Mouse (Mus musculus): ENCODE measurements around the gene Ptafr. TPM values are rescaled to one million over a fixed set of nuclear protein-coding genes. Genes with fewer than 3 reads are reported as not detected.
"Not testable (repeated sequence)": the region's sequence is repeated elsewhere in the genome, so short reads cannot be mapped to it uniquely, and the experiment has no call there.

Gene Ptafr
- polyA plus RNA-seq, 1 experiment from 2014 or later = 1.0 TPM

DNA sequence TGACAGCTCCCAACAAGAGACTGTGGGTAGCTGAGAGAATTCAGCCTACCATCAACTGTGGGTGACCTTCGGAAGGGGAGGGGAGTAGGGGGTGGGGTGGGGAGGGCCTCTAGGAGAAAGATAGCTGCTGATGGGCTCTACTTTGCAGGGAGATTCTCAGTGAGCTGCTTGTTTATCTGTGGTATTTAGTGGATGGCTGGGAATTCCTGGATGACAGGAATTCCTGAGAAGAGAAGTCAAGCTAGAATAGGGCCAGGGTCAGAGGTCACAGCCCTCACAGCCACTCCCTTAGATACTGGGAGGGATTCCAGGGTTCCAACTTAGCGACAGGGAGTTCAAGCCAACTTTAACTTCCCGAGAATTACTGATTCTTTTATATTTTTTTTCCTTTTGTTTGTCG is 30.3 kb downstream of the Ptafr start:
- Histone ChIP-seq H3K9ac (ENCODE audit: low read length) (no peak overlapping the region), H3K27ac (ENCODE audit: low read length) (no peak overlapping the region), H3K4me2 (ENCODE audit: low read depth, low read length) (no peak overlapping the region), H3K4me1 (ENCODE audit: control insufficient read depth, insufficient read depth, low read length) (no peaks in the 10 kb centered on the region), H3K9me3 (replicated peaks; ENCODE audit: control insufficient read depth, low read length) (no peaks in the 10 kb centered on the region), H3K27me3 (ENCODE audit: control insufficient read depth, insufficient read depth, low read length) (no peaks in the 10 kb centered on the region), H3K4me3 (replicated peaks; ENCODE audit: low read length) (no peak overlapping the region), H3K36me3 (ENCODE audit: control insufficient read depth, insufficient read depth, low read length) (no peaks in the 10 kb centered on the region)
- WGBS = 31% methylated on average over 4 of the region's 4 CpGs
- ATAC-seq (ENCODE audit: insufficient read depth, low FRiP score) = no peak

DNA sequence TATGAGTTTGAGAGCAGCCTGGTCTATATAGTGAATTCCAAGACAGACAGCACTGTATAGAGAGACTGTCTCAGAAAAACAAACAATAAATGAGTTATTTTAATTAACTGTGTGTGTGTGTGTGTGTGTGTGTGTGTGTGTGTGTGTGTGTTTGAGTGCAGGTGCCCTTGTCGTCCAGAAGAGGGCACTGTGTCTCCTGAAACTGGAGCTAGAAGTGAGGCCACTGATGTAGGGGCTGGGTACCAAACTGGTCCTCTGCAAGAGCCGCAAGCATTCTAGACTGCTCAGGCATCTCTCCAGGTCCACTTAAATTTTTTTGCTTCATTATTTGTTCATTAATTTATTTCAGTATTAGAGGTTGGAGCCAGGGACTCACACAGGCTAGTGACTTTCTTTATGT is 35.0 kb downstream of the Ptafr start:
- H3K27me3 ChIP-seq (ENCODE audit: control insufficient read depth, insufficient read depth, low read length) = no peaks in the 10 kb centered on the region
- WGBS = 91% methylated on average over 2 of the region's 2 CpGs
- no peak overlapping the region for H3K4me2 ChIP-seq (ENCODE audit: low read depth, low read length)
- no peak for ATAC-seq (ENCODE audit: insufficient read depth, low FRiP score)
- no peaks in the 10 kb centered on the region for H3K36me3 ChIP-seq (ENCODE audit: control insufficient read depth, insufficient read depth, low read length)
- no peaks in the 10 kb centered on the region for H3K9me3 ChIP-seq (replicated peaks; ENCODE audit: control insufficient read depth, low read length)
- no peak overlapping the region for H3K27ac ChIP-seq (ENCODE audit: low read length)
- no peak overlapping the region for H3K4me3 ChIP-seq (replicated peaks; ENCODE audit: low read length)
- H3K4me1 ChIP-seq (ENCODE audit: control insufficient read depth, insufficient read depth, low read length) = no peaks in the 10 kb centered on the region
- H3K9ac ChIP-seq (ENCODE audit: low read length) = no peak overlapping the region

DNA sequence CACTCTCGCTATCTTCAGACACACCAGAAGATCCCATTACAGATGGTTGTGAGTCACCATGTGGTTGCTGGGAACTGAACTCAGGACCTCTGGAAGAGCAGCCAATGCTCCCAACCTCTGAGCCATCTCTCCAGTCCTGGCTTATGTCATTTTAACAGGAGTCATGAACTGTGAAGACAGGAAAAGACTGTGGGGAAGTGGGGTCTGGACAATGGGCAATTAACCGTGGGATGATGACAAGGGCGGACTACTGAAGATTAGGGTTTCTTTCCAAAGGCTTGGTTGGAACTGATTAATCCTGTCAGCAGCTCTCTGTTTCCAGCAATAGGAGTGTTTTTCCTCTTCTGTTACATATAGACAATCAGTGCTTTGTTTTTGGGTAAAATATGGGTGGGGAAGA is 35.9 kb downstream of the Ptafr start:
- H3K4me3 ChIP-seq (replicated peaks; ENCODE audit: low read length) = no peak overlapping the region
- no peaks in the 10 kb centered on the region for H3K27me3 ChIP-seq (ENCODE audit: control insufficient read depth, insufficient read depth, low read length)
- ATAC-seq (ENCODE audit: insufficient read depth, low FRiP score) = no peak
- no peaks in the 10 kb centered on the region for H3K9me3 ChIP-seq (replicated peaks; ENCODE audit: control insufficient read depth, low read length)
- H3K4me2 ChIP-seq (ENCODE audit: low read depth, low read length) = no peak overlapping the region
- H3K4me1 ChIP-seq (ENCODE audit: control insufficient read depth, insufficient read depth, low read length) = no peaks in the 10 kb centered on the region
- H3K27ac ChIP-seq (ENCODE audit: low read length) = no peak overlapping the region
- WGBS = 73% methylated on average over 3 of the region's 3 CpGs
- H3K9ac ChIP-seq (ENCODE audit: low read length) = no peak overlapping the region
- H3K36me3 ChIP-seq (ENCODE audit: control insufficient read depth, insufficient read depth, low read length) = no peaks in the 10 kb centered on the region

DNA sequence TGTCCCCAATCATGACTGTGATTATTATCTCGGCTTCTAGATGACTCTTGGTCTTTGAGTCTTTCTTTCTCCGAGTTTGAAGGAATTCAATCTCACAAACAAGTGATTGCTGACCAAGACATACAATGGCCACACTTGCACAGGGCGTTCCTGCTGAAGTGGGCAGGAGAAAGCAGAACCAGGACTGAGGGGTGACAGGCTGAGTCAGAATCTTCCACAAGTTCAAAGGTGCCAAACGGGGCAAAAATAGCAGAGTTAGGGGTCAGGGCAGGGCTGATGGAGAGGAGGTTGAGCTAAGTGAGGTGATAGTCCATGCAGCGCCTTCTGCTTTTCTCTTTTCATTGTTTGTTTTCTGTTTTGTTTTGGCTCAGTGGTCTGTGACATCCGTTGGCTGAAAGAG is 36.6 kb downstream of the Ptafr start:
- no peak overlapping the region for H3K27ac ChIP-seq (ENCODE audit: low read length)
- H3K9ac ChIP-seq (ENCODE audit: low read length) = no peak overlapping the region
- 79% methylated on average over 6 of the region's 6 CpGs for WGBS
- no peaks in the 10 kb centered on the region for H3K4me1 ChIP-seq (ENCODE audit: control insufficient read depth, insufficient read depth, low read length)
- H3K27me3 ChIP-seq (ENCODE audit: control insufficient read depth, insufficient read depth, low read length) = no peaks in the 10 kb centered on the region
- no peaks in the 10 kb centered on the region for H3K36me3 ChIP-seq (ENCODE audit: control insufficient read depth, insufficient read depth, low read length)
- no peak overlapping the region for H3K4me2 ChIP-seq (ENCODE audit: low read depth, low read length)
- H3K9me3 ChIP-seq (replicated peaks; ENCODE audit: control insufficient read depth, low read length) = no peaks in the 10 kb centered on the region
- ATAC-seq (ENCODE audit: insufficient read depth, low FRiP score) = no peak
- H3K4me3 ChIP-seq (replicated peaks; ENCODE audit: low read length) = no peak overlapping the region

DNA sequence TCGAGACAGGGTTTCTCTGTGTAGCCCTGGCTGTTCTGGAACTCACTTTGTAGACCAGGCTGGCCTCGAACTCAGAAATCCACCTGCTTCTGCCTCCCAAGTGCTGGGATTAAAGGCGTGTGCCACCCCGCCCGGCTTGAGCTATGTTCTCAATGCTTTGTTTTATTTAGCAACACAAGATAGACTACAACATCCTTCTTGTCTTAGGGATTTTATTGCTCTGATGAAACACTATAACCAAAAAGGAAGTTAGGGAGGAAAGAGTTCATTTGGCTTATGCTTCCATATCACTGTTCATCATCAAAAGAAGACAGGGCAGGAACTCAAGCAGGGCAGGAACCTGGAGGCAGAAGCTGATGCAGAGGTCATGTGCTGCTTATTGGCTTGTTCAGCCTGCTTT is 37.4 kb downstream of the Ptafr start:
- WGBS = 83% methylated on average over 4 of the region's 5 CpGs
- ATAC-seq (ENCODE audit: insufficient read depth, low FRiP score) = not testable (repeated sequence)

DNA sequence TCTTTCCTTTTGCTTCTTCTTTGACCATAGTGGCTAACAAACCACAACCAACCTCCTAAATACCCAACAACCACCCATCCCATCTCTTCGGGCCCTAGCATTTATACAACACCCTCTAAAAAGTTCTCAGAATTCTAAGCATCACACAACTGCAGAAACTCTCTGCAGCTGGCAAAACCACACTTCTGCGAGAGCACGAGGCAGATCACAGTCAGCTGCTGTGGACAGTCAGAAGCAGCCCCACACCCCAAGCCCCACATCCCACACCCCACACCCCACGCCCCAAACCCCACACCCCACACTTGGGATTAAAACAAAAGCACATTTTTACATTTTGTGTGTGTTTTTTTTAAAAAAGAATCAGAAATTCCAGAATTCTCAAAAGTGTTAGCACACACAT is 39.6 kb downstream of the Ptafr start:
- no peak overlapping the region for H3K27ac ChIP-seq (ENCODE audit: low read length)
- H3K4me1 ChIP-seq (ENCODE audit: control insufficient read depth, insufficient read depth, low read length) = no peaks in the 10 kb centered on the region
- no peaks in the 10 kb centered on the region for H3K27me3 ChIP-seq (ENCODE audit: control insufficient read depth, insufficient read depth, low read length)
- H3K4me2 ChIP-seq (ENCODE audit: low read depth, low read length) = no peak overlapping the region
- H3K36me3 ChIP-seq (ENCODE audit: control insufficient read depth, insufficient read depth, low read length) = no peaks in the 10 kb centered on the region
- ATAC-seq (ENCODE audit: insufficient read depth, low FRiP score) = no peak
- WGBS = 73% methylated on average over 4 of the region's 4 CpGs
- no peak overlapping the region for H3K9ac ChIP-seq (ENCODE audit: low read length)
- no peaks in the 10 kb centered on the region for H3K9me3 ChIP-seq (replicated peaks; ENCODE audit: control insufficient read depth, low read length)
- H3K4me3 ChIP-seq (replicated peaks; ENCODE audit: low read length) = no peak overlapping the region

More for the DNA sequence above, 37.4 kb downstream of the Ptafr start:
- H3K4me2 ChIP-seq (ENCODE audit: low read depth, low read length); H3K27me3 ChIP-seq (ENCODE audit: control insufficient read depth, insufficient read depth, low read length); H3K4me3 ChIP-seq (replicated peaks; ENCODE audit: low read length); H3K9ac ChIP-seq (ENCODE audit: low read length); H3K4me1 ChIP-seq (ENCODE audit: control insufficient read depth, insufficient read depth, low read length); H3K36me3 ChIP-seq (ENCODE audit: control insufficient read depth, insufficient read depth, low read length); H3K9me3 ChIP-seq (replicated peaks; ENCODE audit: control insufficient read depth, low read length); H3K27ac ChIP-seq (ENCODE audit: low read length): not testable (repeated sequence)

DNA sequence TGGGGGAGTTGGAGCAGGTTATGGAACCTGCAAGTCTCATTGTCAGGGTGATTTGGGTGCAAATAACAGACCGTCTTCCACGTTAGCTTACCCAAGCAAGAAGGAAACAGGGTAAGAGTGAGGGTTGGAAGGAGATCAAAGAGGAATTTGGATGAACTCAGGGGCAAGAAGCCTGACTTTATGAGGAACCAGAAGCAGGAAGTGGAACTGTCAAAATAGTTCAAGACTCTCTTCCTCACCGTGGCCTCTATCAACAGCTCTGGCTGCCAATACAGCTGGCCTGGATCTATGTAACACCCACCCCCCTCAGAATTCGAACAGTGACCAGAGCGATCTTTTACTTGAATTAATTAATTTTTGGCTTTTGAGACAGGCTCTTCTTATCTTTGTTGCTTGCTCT is 41.9 kb downstream of the Ptafr start:
- Histone ChIP-seq H3K4me3 (replicated peaks; ENCODE audit: low read length) (no peak overlapping the region), H3K9me3 (replicated peaks; ENCODE audit: control insufficient read depth, low read length) (no peaks in the 10 kb centered on the region), H3K36me3 (ENCODE audit: control insufficient read depth, insufficient read depth, low read length) (no peaks in the 10 kb centered on the region), H3K9ac (ENCODE audit: low read length) (no peak overlapping the region), H3K27me3 (ENCODE audit: control insufficient read depth, insufficient read depth, low read length) (no peaks in the 10 kb centered on the region), H3K4me1 (ENCODE audit: control insufficient read depth, insufficient read depth, low read length) (no peaks in the 10 kb centered on the region), H3K27ac (ENCODE audit: low read length) (no peak overlapping the region), H3K4me2 (ENCODE audit: low read depth, low read length) (no peak overlapping the region)
- no peak for ATAC-seq (ENCODE audit: insufficient read depth, low FRiP score)
- 53% methylated on average over 5 of the region's 5 CpGs for WGBS

DNA sequence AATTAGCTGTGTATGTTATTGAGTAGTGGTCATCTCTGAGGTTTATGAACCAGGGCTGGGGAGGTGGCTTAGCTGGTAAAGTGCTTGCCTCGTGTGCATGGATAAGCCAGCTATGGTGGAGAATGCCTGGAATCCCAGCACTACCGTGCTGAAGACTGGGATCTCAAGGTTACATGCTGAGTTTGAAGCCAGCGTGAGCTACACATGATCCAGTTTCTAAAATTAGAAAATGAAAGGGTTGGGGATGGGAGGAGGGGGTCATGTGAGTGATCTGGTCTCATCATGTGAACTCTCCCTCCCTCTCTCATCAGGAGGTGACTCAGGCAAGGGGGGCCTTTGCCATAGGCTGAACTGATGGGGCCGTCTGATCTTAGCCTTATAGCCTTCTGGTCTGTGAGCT is 44.3 kb downstream of the Ptafr start:
- 39% methylated on average over 4 of the region's 4 CpGs for WGBS
- Histone ChIP-seq H3K4me3 (replicated peaks; ENCODE audit: low read length) (no peak overlapping the region), H3K4me1 (ENCODE audit: control insufficient read depth, insufficient read depth, low read length) (no peaks in the 10 kb centered on the region), H3K27ac (ENCODE audit: low read length) (no peak overlapping the region), H3K36me3 (ENCODE audit: control insufficient read depth, insufficient read depth, low read length) (no peaks in the 10 kb centered on the region), H3K9ac (ENCODE audit: low read length) (no peak overlapping the region), H3K27me3 (ENCODE audit: control insufficient read depth, insufficient read depth, low read length) (no peaks in the 10 kb centered on the region), H3K9me3 (replicated peaks; ENCODE audit: control insufficient read depth, low read length) (no peaks in the 10 kb centered on the region), H3K4me2 (ENCODE audit: low read depth, low read length) (no peak overlapping the region)
- ATAC-seq (ENCODE audit: insufficient read depth, low FRiP score) = no peak

DNA sequence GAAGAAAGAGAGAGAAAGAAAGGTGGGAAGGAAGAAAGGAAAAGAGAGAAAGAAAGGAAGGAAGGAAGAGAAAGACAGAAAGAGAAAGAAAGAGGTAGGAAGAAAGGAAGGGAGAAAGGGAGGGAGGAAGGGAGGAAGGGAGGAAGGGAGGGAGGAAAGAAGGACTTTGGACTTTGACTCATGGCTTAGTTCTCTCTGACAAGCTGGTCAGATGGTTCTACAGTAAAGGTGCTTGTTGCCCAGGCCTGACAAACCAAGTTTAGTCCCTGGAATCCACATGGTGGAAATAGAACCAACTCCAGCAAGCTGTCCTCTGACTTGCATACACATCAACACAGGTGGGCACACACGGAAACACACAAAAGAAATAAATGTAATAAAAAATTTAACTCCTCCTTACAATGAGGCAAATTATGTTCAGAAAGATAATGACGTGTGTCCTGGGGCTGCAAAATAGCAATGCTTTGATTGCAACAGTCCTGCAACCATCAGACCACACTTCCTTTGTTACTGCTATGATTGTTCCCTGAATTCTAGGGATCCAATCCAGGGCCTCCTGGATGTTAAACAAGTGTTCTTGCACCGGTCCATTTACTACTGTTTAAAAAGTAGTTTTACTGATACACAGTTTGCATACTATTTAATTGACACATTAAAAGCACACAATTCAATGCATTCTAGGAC is 46.6 kb downstream of the Ptafr start:
- WGBS = 69% methylated on average over 3 of the region's 3 CpGs
- no peak overlapping the region for H3K9ac ChIP-seq (ENCODE audit: low read length)

More for the DNA sequence above, 46.6 kb downstream of the Ptafr start:
- no peaks in the 10 kb centered on the region for H3K4me1 ChIP-seq (ENCODE audit: control insufficient read depth, insufficient read depth, low read length)
- no peaks in the 10 kb centered on the region; the same call in 1 of the 2 replicates for H3K9me3 ChIP-seq (replicated peaks; ENCODE audit: control insufficient read depth, low read length)
- no peaks in the 10 kb centered on the region for H3K27me3 ChIP-seq (ENCODE audit: control insufficient read depth, insufficient read depth, low read length)
- ATAC-seq (ENCODE audit: insufficient read depth, low FRiP score) = no peak
- H3K4me3 ChIP-seq (replicated peaks; ENCODE audit: low read length) = no peak overlapping the region
- no peak overlapping the region for H3K4me2 ChIP-seq (ENCODE audit: low read depth, low read length)
- H3K27ac ChIP-seq (ENCODE audit: low read length) = no peak overlapping the region
- H3K36me3 ChIP-seq (ENCODE audit: control insufficient read depth, insufficient read depth, low read length) = no peaks in the 10 kb centered on the region
